Mouse (Mus musculus) cerebellum, postnatal 25 days (tissue): Measurements from ENCODE around the gene Mmrn1.
A peak's percentile ranks its signal among the peaks of the same experiment; 100 is the strongest.

Source experiments
- DNase-seq, 2 experiments: peaks; one replicate each; pipeline ENCODE4 v3.0.0; 2021; ENCODE audit warnings: mixed read lengths in 2 of 2

The Mmrn1 gene

GRCm38 (mm10) chr6:60994114-60994513 is 69.3 kb downstream of the Mmrn1 start:
- DNase-seq, result no peak

- no peak for DNase-seq
Observed at GRCm38 (mm10) chr6:60994521-60994920, 69.7 kb downstream of the Mmrn1 start.

GRCm38 (mm10) chr6:60995596-60995995 is 70.8 kb downstream of the Mmrn1 start:
- no peak for DNase-seq

DNA sequence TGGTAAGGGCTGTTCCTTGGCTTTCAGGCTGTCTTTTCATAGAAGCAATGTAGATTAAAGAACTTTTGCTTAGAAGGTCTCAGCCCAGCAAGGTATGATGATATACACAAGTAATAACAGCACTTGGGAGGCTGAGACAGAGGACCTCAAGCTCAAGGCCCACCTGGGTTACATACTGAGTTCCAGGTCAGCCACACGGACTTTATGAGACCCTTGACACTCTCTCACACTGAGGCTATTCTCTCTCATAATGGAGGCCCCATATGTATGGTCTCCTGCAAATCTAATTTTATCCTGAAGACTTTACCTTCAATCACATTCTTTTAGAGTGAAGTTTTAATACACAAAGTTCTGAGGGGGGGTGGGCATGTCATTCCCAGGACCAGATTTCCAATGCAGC is 71.6 kb downstream of the Mmrn1 start:
- no peak for DNase-seq

DNA sequence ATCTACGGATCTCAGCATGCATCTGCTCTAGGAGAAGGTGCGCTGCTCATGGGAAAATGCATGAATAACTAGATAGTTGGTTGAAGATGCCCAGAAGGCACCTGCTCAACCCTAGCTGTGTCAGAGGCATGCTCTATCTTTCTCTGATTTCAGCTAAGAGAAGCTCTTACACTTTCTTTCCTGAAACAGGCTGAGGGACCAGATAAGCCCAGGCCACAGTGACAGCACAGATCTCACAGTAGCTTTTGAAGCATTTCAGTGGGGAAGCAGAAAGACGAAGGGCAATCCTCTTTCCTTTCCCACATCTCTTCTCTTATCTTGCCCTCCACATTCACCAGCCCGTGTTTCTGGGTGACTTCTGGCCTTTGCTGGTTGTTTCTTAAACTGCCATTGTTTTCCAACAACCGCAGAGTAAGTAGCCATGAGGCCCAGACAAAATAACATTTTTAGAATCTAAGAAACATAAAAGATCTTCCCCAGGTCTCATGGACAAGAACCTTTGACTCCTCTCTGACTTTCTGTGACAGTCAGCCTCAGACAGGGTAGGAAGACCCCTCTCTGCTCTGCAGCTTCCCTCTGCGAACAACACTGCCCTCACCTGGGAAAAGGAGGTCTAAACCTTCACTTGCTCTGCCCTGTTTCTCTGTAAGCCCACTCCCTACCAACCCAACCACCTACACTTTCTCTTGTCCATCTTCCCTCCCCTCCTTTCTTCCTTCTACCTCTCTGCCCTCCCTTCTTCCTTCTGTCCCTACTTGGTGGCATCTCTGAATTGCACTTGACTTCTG is 76.4 kb downstream of the Mmrn1 start:
- no peak for DNase-seq

GRCm38 (mm10) chr6:61003916-61004765 is 79.4 kb downstream of the Mmrn1 start:
- no peak for DNase-seq

GRCm38 (mm10) chr6:61013780-61014179 is 89.0 kb downstream of the Mmrn1 start:
- DNase-seq, result no peak

DNA sequence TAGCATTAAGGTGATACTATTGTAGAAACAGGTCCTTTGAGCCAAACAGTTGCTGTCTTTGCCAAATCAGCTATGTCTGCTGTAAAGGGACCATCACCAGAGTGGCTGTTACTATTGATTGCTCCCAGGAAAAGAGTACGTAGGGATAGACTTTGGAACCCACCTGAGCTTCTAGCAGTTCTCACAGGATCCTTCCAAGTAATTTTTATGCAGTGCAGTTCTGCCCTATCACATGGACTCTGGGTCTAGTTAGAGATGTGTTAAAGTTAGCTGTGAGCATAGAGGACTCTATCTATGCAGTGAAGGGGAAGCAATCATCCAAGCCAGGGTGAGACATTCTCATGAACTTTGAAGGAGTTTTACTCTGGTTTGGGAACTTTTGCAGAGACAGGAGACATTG is 94.9 kb downstream of the Mmrn1 start:
- no peak for DNase-seq

- no peak for DNase-seq
Observed at GRCm38 (mm10) chr6:61020995-61021394, 96.2 kb downstream of the Mmrn1 start.

DNA sequence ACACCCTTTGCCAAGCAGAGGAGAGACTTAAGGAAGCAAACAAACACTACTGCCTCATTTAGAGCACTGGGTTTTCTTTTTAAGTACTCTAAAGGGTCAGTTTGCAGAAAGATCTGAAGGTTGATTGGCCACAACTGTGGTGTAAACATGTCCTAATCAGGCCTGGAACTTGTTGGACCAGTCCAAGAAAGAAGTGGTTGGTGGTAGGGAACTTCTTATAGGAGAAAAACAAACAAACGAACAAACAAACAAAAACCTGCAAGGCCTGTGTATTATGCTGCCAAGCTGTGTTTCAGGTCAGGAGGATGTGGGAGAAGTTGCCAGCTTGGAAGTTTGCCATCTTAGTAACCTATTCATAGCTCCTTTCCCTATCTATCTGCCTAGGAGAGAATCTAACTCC is 108.5 kb downstream of the Mmrn1 start:
- DNase-seq, result peak in 1 of 2 experiments; percentile 14
